Mouse (Mus musculus): ENCODE results near the gene Adamtsl1. TPM values are rescaled to one million over a fixed set of nuclear protein-coding genes. Genes with fewer than 3 reads are reported as not detected.

The Adamtsl1 gene
- polyA plus RNA-seq, 1 experiment: 2.7 TPM

DNA sequence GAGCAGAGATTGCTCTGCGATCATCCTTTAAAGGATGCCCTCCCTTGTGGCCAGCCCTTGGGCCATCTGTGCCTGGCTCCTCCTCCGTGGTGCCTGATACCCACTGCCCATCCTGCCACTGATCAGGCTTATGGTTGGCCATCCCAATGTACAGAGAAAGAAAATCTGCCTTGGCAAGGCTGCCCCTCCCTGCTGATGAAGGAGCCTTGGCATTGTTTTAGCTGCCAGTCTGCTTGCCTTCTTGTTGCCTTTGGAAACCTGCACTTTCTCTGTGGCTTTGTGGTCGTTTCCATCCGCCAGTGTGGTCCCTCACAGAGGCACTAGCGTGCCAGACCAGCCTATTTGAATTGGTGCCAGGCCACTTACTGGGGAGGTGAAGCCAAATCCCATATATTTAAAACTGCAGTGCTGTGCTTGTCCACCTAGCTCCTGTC lies 323.6 kb downstream of the Adamtsl1 start:
- Histone ChIP-seq H3K4me2 (ENCODE audit: low read depth) (peak overlapping the region; percentile 52), H3K36me3 (ENCODE audit: control insufficient read depth, insufficient read depth) (no peaks in the 10 kb centered on the region), H3K79me2 (ENCODE audit: control insufficient read depth, insufficient read depth) (no peaks in the 10 kb centered on the region), H3K4me3 (no peak overlapping the region), H3ac (ENCODE audit: control insufficient read depth, insufficient read length) (no peak overlapping the region), H3K27me3 (ENCODE audit: control insufficient read depth, insufficient read depth, insufficient read length) (no peaks in the 10 kb centered on the region)
- TF ChIP-seq MYOD1 (IDR thresholded peaks at IDR 0.05; ENCODE audit: control insufficient read depth in 1 of 3, insufficient read length in 2 of 3, low read depth in 2 of 3) (peak in 1 of 3 experiments; percentile 13), TCF3 (IDR thresholded peaks at IDR 0.05; ENCODE audit: insufficient read length, low read depth) (no peak)

DNA sequence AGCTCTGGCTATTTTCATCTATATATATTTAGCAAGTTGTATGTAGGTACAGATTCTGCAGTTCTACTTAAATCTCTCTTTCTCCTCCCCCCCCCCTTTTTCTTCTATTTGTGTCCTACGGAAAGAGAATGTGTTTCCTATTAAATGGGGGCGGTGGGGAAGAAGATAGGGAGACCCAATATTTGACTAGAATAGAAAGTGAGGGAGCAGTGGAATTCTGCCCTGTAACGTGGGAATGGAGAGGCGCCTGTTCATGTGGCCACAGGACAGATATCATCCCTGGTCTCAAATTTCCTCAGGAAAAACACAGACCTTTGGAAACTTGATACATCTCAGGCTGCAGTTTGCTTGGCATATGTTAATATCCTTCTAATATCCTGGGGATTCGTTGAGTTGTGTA lies 324.1 kb downstream of the Adamtsl1 start:
- TF ChIP-seq MAX (IDR thresholded peaks at IDR 0.05; ENCODE audit: low read depth) (no peak), REST (IDR thresholded peaks at IDR 0.05; ENCODE audit: insufficient read depth, insufficient read length) (no peak), POLR2AphosphoS2 (IDR thresholded peaks at IDR 0.05; ENCODE audit: insufficient read length, low read depth) (no peak), MYOD1 (IDR thresholded peaks at IDR 0.05; ENCODE audit: control insufficient read depth in 1 of 3, insufficient read length in 2 of 3, low read depth in 2 of 3) (no peak), E2F4 (IDR thresholded peaks at IDR 0.05; ENCODE audit: insufficient read depth) (no peak), SRF (IDR thresholded peaks at IDR 0.05; ENCODE audit: control insufficient read depth, insufficient read length, low read depth) (no peak), CEBPB (IDR thresholded peaks at IDR 0.05; ENCODE audit: insufficient read depth, poor library complexity, severe bottlenecking) (no peak), TCF12 (IDR thresholded peaks at IDR 0.05; ENCODE audit: insufficient read depth, poor library complexity, severe bottlenecking) (no peak), USF1 (IDR thresholded peaks at IDR 0.05; ENCODE audit: low read depth) (no peak), MYOG (IDR thresholded peaks at IDR 0.05; ENCODE audit: control insufficient read depth in 1 of 3, insufficient read depth in 1 of 3, insufficient read length in 2 of 3, low read depth in 2 of 3) (no peak), TCF3 (IDR thresholded peaks at IDR 0.05; ENCODE audit: insufficient read length, low read depth) (no peak), POLR2A (IDR thresholded peaks at IDR 0.05; ENCODE audit: insufficient read length, low read depth) (no peak)
- peak overlapping the region; percentile 52 for H3K4me2 ChIP-seq (ENCODE audit: low read depth)
- no peak overlapping the region for H3ac ChIP-seq (ENCODE audit: control insufficient read depth, insufficient read length)
- no peak overlapping the region for H3K4me3 ChIP-seq
- H3K36me3 ChIP-seq (ENCODE audit: control insufficient read depth, insufficient read depth): no peaks in the 10 kb centered on the region
- no peaks in the 10 kb centered on the region for H3K27me3 ChIP-seq (ENCODE audit: control insufficient read depth, insufficient read depth, insufficient read length)
- no peaks in the 10 kb centered on the region for H3K79me2 ChIP-seq (ENCODE audit: control insufficient read depth, insufficient read depth)

DNA sequence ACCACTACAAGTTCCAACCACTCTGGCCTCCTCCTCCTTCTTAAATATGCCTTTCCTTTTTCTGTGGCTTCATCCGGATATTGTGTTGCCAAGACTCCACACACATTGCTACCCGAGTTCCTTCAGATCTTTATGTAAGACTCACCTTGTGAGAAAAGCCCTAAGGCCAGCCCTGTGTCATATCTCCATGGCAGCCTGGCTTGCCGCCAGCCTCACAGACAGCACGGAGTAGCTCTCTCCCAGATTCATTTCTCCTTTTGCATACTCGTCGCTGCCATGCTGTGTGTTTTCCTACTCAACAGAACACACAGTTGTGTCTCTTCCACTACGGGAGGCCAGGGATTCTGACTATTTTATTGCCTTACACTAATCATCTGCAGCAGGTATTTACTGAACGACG lies 328.1 kb downstream of the Adamtsl1 start:
- no peak overlapping the region for H3ac ChIP-seq (ENCODE audit: control insufficient read depth, insufficient read length)
- no peaks in the 10 kb centered on the region for H3K79me2 ChIP-seq (ENCODE audit: control insufficient read depth, insufficient read depth)
- H3K4me2 ChIP-seq (ENCODE audit: low read depth): no peak overlapping the region
- no peaks in the 10 kb centered on the region for H3K36me3 ChIP-seq (ENCODE audit: control insufficient read depth, insufficient read depth)
- H3K27me3 ChIP-seq (ENCODE audit: control insufficient read depth, insufficient read depth, insufficient read length): no peaks in the 10 kb centered on the region
- TF ChIP-seq CEBPB (IDR thresholded peaks at IDR 0.05; ENCODE audit: insufficient read depth, poor library complexity, severe bottlenecking): no peak
- TF ChIP-seq MAX (IDR thresholded peaks at IDR 0.05; ENCODE audit: low read depth): no peak
- no peak for TF ChIP-seq POLR2A (IDR thresholded peaks at IDR 0.05; ENCODE audit: insufficient read length, low read depth)
- no peak for TF ChIP-seq TCF12 (IDR thresholded peaks at IDR 0.05; ENCODE audit: insufficient read depth, poor library complexity, severe bottlenecking)
- TF ChIP-seq MYOD1 (IDR thresholded peaks at IDR 0.05; ENCODE audit: control insufficient read depth in 1 of 3, insufficient read length in 2 of 3, low read depth in 2 of 3): no peak
- TF ChIP-seq E2F4 (IDR thresholded peaks at IDR 0.05; ENCODE audit: insufficient read depth): no peak
- no peak overlapping the region for H3K4me3 ChIP-seq

DNA sequence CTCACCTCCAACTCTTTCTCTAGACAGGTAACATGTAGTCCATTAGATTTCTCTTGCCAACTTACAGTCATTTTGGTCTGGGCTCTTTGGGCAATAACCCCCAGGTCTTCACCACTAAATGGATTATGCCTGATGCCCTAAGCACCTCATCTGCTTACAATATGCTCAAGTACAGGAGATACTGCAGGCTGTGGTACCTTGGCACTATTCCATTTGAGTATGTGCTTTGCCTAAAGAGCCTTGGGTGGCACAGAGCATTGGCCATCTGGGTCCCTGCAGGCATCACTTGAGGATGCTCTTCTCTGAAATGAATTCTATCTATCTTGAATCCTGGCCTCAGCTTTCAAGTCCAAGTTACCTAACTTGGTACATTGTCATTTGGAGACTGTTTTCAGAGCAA lies 330.4 kb downstream of the Adamtsl1 start:
- H3K36me3 ChIP-seq (ENCODE audit: control insufficient read depth, insufficient read depth): no peaks in the 10 kb centered on the region
- H3K27me3 ChIP-seq (ENCODE audit: control insufficient read depth, insufficient read depth, insufficient read length): no peaks in the 10 kb centered on the region
- no peaks in the 10 kb centered on the region for H3K79me2 ChIP-seq (ENCODE audit: control insufficient read depth, insufficient read depth)
- no peak overlapping the region for H3ac ChIP-seq (ENCODE audit: control insufficient read depth, insufficient read length)
- no peak for TF ChIP-seq MAX (IDR thresholded peaks at IDR 0.05; ENCODE audit: low read depth)
- TF ChIP-seq CEBPB (IDR thresholded peaks at IDR 0.05; ENCODE audit: insufficient read depth, poor library complexity, severe bottlenecking): no peak
- TF ChIP-seq USF1 (IDR thresholded peaks at IDR 0.05; ENCODE audit: low read depth): no peak
- TF ChIP-seq MYOD1 (IDR thresholded peaks at IDR 0.05; ENCODE audit: control insufficient read depth in 1 of 3, insufficient read length in 2 of 3, low read depth in 2 of 3): no peak
- no peak for TF ChIP-seq MYOG (IDR thresholded peaks at IDR 0.05; ENCODE audit: control insufficient read depth in 1 of 3, insufficient read depth in 1 of 3, insufficient read length in 2 of 3, low read depth in 2 of 3)
- TF ChIP-seq POLR2AphosphoS2 (IDR thresholded peaks at IDR 0.05; ENCODE audit: insufficient read length, low read depth): no peak
- TF ChIP-seq E2F4 (IDR thresholded peaks at IDR 0.05; ENCODE audit: insufficient read depth): no peak
- no peak for TF ChIP-seq REST (IDR thresholded peaks at IDR 0.05; ENCODE audit: insufficient read depth, insufficient read length)
- TF ChIP-seq POLR2A (IDR thresholded peaks at IDR 0.05; ENCODE audit: insufficient read length, low read depth): no peak
- TF ChIP-seq TCF12 (IDR thresholded peaks at IDR 0.05; ENCODE audit: insufficient read depth, poor library complexity, severe bottlenecking): no peak
- no peak for TF ChIP-seq TCF3 (IDR thresholded peaks at IDR 0.05; ENCODE audit: insufficient read length, low read depth)
- no peak for TF ChIP-seq SRF (IDR thresholded peaks at IDR 0.05; ENCODE audit: control insufficient read depth, insufficient read length, low read depth)
- no peak overlapping the region for H3K4me3 ChIP-seq
- no peak overlapping the region for H3K4me2 ChIP-seq (ENCODE audit: low read depth)

DNA sequence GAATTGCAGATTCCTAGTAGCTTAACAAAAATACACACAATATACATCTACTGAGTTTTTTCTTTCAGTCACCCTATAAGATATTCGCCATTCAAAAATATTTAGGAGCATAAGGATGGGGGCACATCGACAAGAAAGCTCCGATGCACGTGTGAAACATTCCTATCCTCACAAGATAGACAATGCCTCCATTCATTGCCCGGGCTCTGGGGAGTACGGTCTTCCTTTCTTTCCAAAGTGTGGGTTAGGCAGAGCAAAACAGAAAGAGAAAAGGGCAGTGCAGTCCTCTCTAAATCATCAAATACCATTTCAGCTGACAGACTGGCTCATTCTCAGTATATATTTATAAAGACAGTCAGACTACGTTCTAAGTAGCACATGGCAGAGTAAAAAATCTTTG lies 332.0 kb downstream of the Adamtsl1 start:
- no peak for TF ChIP-seq MYOD1 (IDR thresholded peaks at IDR 0.05; ENCODE audit: control insufficient read depth in 1 of 3, insufficient read length in 2 of 3, low read depth in 2 of 3)
- TF ChIP-seq SRF (IDR thresholded peaks at IDR 0.05; ENCODE audit: control insufficient read depth, insufficient read length, low read depth): no peak
- TF ChIP-seq MYOG (IDR thresholded peaks at IDR 0.05; ENCODE audit: control insufficient read depth in 1 of 3, insufficient read depth in 1 of 3, insufficient read length in 2 of 3, low read depth in 2 of 3): no peak
- no peak for TF ChIP-seq TCF3 (IDR thresholded peaks at IDR 0.05; ENCODE audit: insufficient read length, low read depth)
- no peak for TF ChIP-seq REST (IDR thresholded peaks at IDR 0.05; ENCODE audit: insufficient read depth, insufficient read length)
- Histone ChIP-seq H3ac (ENCODE audit: control insufficient read depth, insufficient read length) (no peak overlapping the region), H3K27me3 (ENCODE audit: control insufficient read depth, insufficient read depth, insufficient read length) (no peaks in the 10 kb centered on the region), H3K79me2 (ENCODE audit: control insufficient read depth, insufficient read depth) (no peaks in the 10 kb centered on the region), H3K4me2 (ENCODE audit: low read depth) (no peak overlapping the region), H3K4me3 (no peak overlapping the region), H3K36me3 (ENCODE audit: control insufficient read depth, insufficient read depth) (no peaks in the 10 kb centered on the region)

Data from myocyte (in vitro differentiated cells).